Mouse (Mus musculus) lung, postnatal 10 days (tissue): ENCODE results near the gene Matk.

Experiments
- DNase-seq: peaks from one replicate; pipeline ENCODE4 v3.0.0; 2021

Gene Matk

GRCm38 (mm10) chr10:81287513-81288157 is 34.9 kb downstream of the Matk start:
- peak; percentile 84 for DNase-seq

GRCm38 (mm10) chr10:81288601-81289000 is 35.9 kb downstream of the Matk start:
- peak; percentile 65 for DNase-seq

- peak; percentile 81 for DNase-seq
Observed at GRCm38 (mm10) chr10:81289278-81289677, 36.5 kb downstream of the Matk start.

- DNase-seq: no peak
Observed at GRCm38 (mm10) chr10:81289811-81290210, 37.1 kb downstream of the Matk start.

GRCm38 (mm10) chr10:81290698-81291460 is 38.1 kb downstream of the Matk start:
- DNase-seq: peak; percentile 61

GRCm38 (mm10) chr10:81291511-81292104 is 38.9 kb downstream of the Matk start, which contains the start of gene Tjp3:
Gene Tjp3, minus strand, starts transcription at chr10:81291581.
- DNase-seq: no peak

GRCm38 (mm10) chr10:81292554-81293333 is 40.0 kb downstream of the Matk start, which contains the start of gene Pip5k1c:
Gene Pip5k1c, plus strand, starts transcription at chr10:81292963.
- DNase-seq: peak; percentile 100

- DNase-seq: no peak
Observed at GRCm38 (mm10) chr10:81293334-81294030, 40.7 kb downstream of the Matk start.

- no peak for DNase-seq
Observed at GRCm38 (mm10) chr10:81294442-81294841, 41.7 kb downstream of the Matk start.

GRCm38 (mm10) chr10:81295185-81295584 is 42.5 kb downstream of the Matk start:
- no peak for DNase-seq

- no peak for DNase-seq
Observed at GRCm38 (mm10) chr10:81297246-81297645, 44.5 kb downstream of the Matk start.

- DNase-seq: peak; percentile 82
Observed at GRCm38 (mm10) chr10:81297845-81298244, 45.1 kb downstream of the Matk start.

GRCm38 (mm10) chr10:81298369-81299100 is 45.8 kb downstream of the Matk start:
- DNase-seq: no peak

- DNase-seq: no peak
Observed at GRCm38 (mm10) chr10:81299585-81300351, 47.0 kb downstream of the Matk start.

GRCm38 (mm10) chr10:81300352-81300907 is 47.7 kb downstream of the Matk start:
- no peak for DNase-seq

GRCm38 (mm10) chr10:81301321-81301720 is 48.6 kb downstream of the Matk start:
- no peak for DNase-seq

- peak; percentile 43 for DNase-seq
Observed at GRCm38 (mm10) chr10:81302288-81302687, 49.6 kb downstream of the Matk start.

GRCm38 (mm10) chr10:81302781-81303218 is 50.1 kb downstream of the Matk start:
- peak; percentile 75 for DNase-seq

GRCm38 (mm10) chr10:81303258-81303657 is 50.5 kb downstream of the Matk start:
- DNase-seq: no peak

- DNase-seq: no peak
Observed at GRCm38 (mm10) chr10:81303761-81304160, 51.0 kb downstream of the Matk start.
